8 mouse cellular contexts compared by ENCODE assay signal in the genomic region with DNA sequence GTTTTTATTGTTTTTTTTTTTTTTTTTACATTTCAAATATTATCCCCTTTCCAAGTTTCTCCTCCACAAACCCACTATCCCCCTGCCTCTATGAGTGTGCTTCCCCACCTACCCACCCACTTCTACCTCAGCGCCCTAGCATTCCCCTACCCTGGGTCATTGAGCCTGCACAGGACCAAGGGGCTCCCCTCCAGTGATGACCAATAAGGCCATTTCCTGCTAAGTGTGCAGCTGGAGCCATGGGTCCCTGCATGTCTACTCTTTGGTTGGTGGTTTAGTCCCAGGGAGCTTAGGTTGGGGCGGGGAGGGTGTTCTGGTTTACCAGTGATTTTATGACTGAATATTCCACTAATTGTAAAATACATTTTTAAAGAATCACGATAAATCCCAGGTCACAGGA. TPM values are rescaled to one million over a fixed set of nuclear protein-coding genes. Genes with fewer than 3 reads are reported as not detected.
DNase-seq lines count a peak whose midpoint lies in the region; ATAC-seq and TF ChIP-seq lines count a peak whose summit lies in the region.
"Not testable (repeated sequence)": the region's sequence is repeated elsewhere in the genome, so short reads cannot be mapped to it uniquely, and the experiment has no call there.

No protein-coding gene starts in this region.

- peak overlapping the region; percentile 65 for H3K9ac ChIP-seq in forebrain, embryonic 16.5 days (replicated peaks; ENCODE audit: low read depth, low read length)
- H3K9ac ChIP-seq in hindbrain, embryonic 11.5 days (ENCODE audit: low read depth, low read length) = peak overlapping the region; percentile 68; the same call in 1 of the 2 replicates
- H3K9ac ChIP-seq in liver, embryonic 16.5 days (ENCODE audit: low read depth, low read length) = peak overlapping the region; percentile 76
- H3K9ac ChIP-seq in midbrain, embryonic 15.5 days = peak overlapping the region; percentile 67
- H3K9ac ChIP-seq in stomach, embryonic 14.5 days (replicated peaks; ENCODE audit: low read depth, low read length) = 0 out of 2 replicates have a peak overlapping the region, but pooled peaks have one; percentile 38

- WGBS in forebrain, embryonic 16.5 days = 0% methylated on average over 3 of the region's 3 CpGs
- 2% methylated on average over 3 of the region's 3 CpGs for WGBS in hindbrain, embryonic 11.5 days
- WGBS in liver, embryonic 16.5 days (ENCODE audit: insufficient replicate concordance) = 4% methylated on average over 3 of the region's 3 CpGs
- 0% methylated on average over 3 of the region's 3 CpGs for WGBS in midbrain, embryonic 15.5 days
- WGBS in stomach, embryonic 14.5 days = 0% methylated on average over 3 of the region's 3 CpGs

- not testable (repeated sequence) for TF ChIP-seq POLR2A in cortical plate, adult 2 months (IDR thresholded peaks at IDR 0.05; ENCODE audit: extremely low read depth, insufficient read depth, low read length)

- H3K27me3 ChIP-seq in G1E (ENCODE audit: insufficient read depth, low read length); forebrain, embryonic 16.5 days (replicated peaks; ENCODE audit: control insufficient read depth, insufficient read depth, low read length); hindbrain, embryonic 11.5 days (ENCODE audit: control insufficient read depth, insufficient read depth, low read length); liver, embryonic 16.5 days (ENCODE audit: control insufficient read depth, insufficient read depth, low read depth, low read length); midbrain, embryonic 15.5 days (replicated peaks); stomach, embryonic 14.5 days (ENCODE audit: control insufficient read depth, insufficient read depth, low read length): not testable (repeated sequence)

- peak overlapping the region; percentile 27; the same call in 1 of the 2 replicates for H3K4me3 ChIP-seq in G1E (ENCODE audit: low read depth, low read length)
- H3K4me3 ChIP-seq in cortical plate, adult 2 months (ENCODE audit: insufficient read depth, low read length) = peak overlapping the region; percentile 74
- H3K4me3 ChIP-seq in forebrain, embryonic 16.5 days (replicated peaks; ENCODE audit: low read length) = peak overlapping the region; percentile 60
- H3K4me3 ChIP-seq in hindbrain, embryonic 11.5 days (ENCODE audit: low read depth, low read length) = peak overlapping the region; percentile 51
- peak overlapping the region; percentile 72 for H3K4me3 ChIP-seq in liver, embryonic 16.5 days (ENCODE audit: low read depth, low read length)
- peak overlapping the region; percentile 74 for H3K4me3 ChIP-seq in midbrain, embryonic 15.5 days
- H3K4me3 ChIP-seq in stomach, embryonic 14.5 days (ENCODE audit: low read depth, low read length) = peak overlapping the region; percentile 55

- H3K36me3 ChIP-seq in G1E (replicated peaks); forebrain, embryonic 16.5 days (ENCODE audit: control insufficient read depth, insufficient read depth); hindbrain, embryonic 11.5 days (ENCODE audit: control insufficient read depth, insufficient read depth, low read length); liver, embryonic 16.5 days (ENCODE audit: control insufficient read depth, insufficient read depth); midbrain, embryonic 15.5 days (replicated peaks); stomach, embryonic 14.5 days (ENCODE audit: control insufficient read depth, insufficient read depth, low read length): not testable (repeated sequence)

- H3K9me3 ChIP-seq in G1E (replicated peaks); forebrain, embryonic 16.5 days (ENCODE audit: control insufficient read depth, low read length); hindbrain, embryonic 11.5 days (ENCODE audit: control insufficient read depth, low read length); liver, embryonic 16.5 days (replicated peaks; ENCODE audit: control insufficient read depth, low read length); midbrain, embryonic 15.5 days; stomach, embryonic 14.5 days (ENCODE audit: control insufficient read depth, low read depth, low read length): not testable (repeated sequence)

- not testable (repeated sequence) for H3K27ac ChIP-seq in cortical plate, adult 2 months (ENCODE audit: insufficient read depth, low read length); forebrain, embryonic 16.5 days (ENCODE audit: low read length); liver, embryonic 16.5 days (ENCODE audit: low read length)
- H3K27ac ChIP-seq in hindbrain, embryonic 11.5 days (ENCODE audit: low read depth, low read length) = peak overlapping the region; percentile 62; the same call in 1 of the 2 replicates
- peak overlapping the region; percentile 80 for H3K27ac ChIP-seq in midbrain, embryonic 15.5 days
- 0 out of 2 replicates have a peak overlapping the region, but pooled peaks have one; percentile 63 for H3K27ac ChIP-seq in stomach, embryonic 14.5 days (ENCODE audit: low read length)

- peak overlapping the region; percentile 51 for H3K4me2 ChIP-seq in forebrain, embryonic 16.5 days (ENCODE audit: low read length)
- H3K4me2 ChIP-seq in hindbrain, embryonic 11.5 days (replicated peaks; ENCODE audit: low read depth, low read length) = peak overlapping the region; percentile 28
- peak overlapping the region; percentile 59 for H3K4me2 ChIP-seq in liver, embryonic 16.5 days (ENCODE audit: low read depth, low read length)
- H3K4me2 ChIP-seq in midbrain, embryonic 15.5 days = peak overlapping the region; percentile 56
- H3K4me2 ChIP-seq in stomach, embryonic 14.5 days (replicated peaks; ENCODE audit: low read depth, low read length) = peak overlapping the region; percentile 35

- DNase-seq in G1E (ENCODE audit: low spot score); hindbrain, embryonic 11.5 days (ENCODE audit: low spot score): not testable (repeated sequence)
- peak; percentile 7 for DNase-seq in kidney, postnatal 10 days

- not testable (repeated sequence) for TF ChIP-seq CTCF in G1E (IDR thresholded peaks at IDR 0.05; ENCODE audit: low read depth, low read length); cortical plate, adult 2 months (IDR thresholded peaks at IDR 0.05; ENCODE audit: extremely low read depth, insufficient read depth, low read length)

- ATAC-seq in G1E (ENCODE audit: extremely low read depth, insufficient number of reproducible peaks, low FRiP score, poor library complexity, severe bottlenecking) = not testable (repeated sequence)
- peak; percentile 68 for ATAC-seq in forebrain, embryonic 16.5 days
- ATAC-seq in hindbrain, embryonic 11.5 days (ENCODE audit: low FRiP score) = peak; percentile 86
- peak; percentile 50 for ATAC-seq in liver, embryonic 16.5 days (ENCODE audit: low read depth)
- peak; percentile 82 for ATAC-seq in midbrain, embryonic 15.5 days (replicated peaks)
- ATAC-seq in stomach, embryonic 14.5 days (ENCODE audit: insufficient number of reproducible peaks, insufficient read depth, low FRiP score, low read depth) = peak; percentile 74; the same call in 1 of the 2 replicates

- not testable (repeated sequence) for H3K4me1 ChIP-seq in G1E (ENCODE audit: insufficient read depth, low read depth, low read length); cortical plate, adult 2 months (ENCODE audit: control insufficient read depth, insufficient read depth, low read length); forebrain, embryonic 16.5 days (replicated peaks; ENCODE audit: control insufficient read depth, insufficient read depth, low read length); hindbrain, embryonic 11.5 days (replicated peaks; ENCODE audit: control insufficient read depth, insufficient read depth, low read length); liver, embryonic 16.5 days (ENCODE audit: control insufficient read depth, low read depth, low read length); midbrain, embryonic 15.5 days; stomach, embryonic 14.5 days (ENCODE audit: control insufficient read depth, insufficient read depth, low read length)

RNA-seq across cellular contexts. Expression of a gene that starts 0.4 kb away (rescaled TPM):
- total RNA-seq in G1E (2014; fragmentation: Nextera tagmentation) (67.7 and 70.1 TPM in 2 replicates), G1E (2017) (44.0 and 51.3 TPM in 2 replicates)
- 0.78 and 1.1 TPM in 2 replicates for polyA plus RNA-seq in G1E (2012)
- polyA plus RNA-seq in cortical plate, adult 2 months (2012; rRNA removed) = 8.6 and 9.0 TPM in 2 replicates
- 13.4 and 15.8 TPM in 2 replicates for polyA plus RNA-seq in forebrain, embryonic 16.5 days (2015; fragmentation: Nextera tagmentation; extraction: Ambion mirVana)
- polyA plus RNA-seq in hindbrain, embryonic 11.5 days (2014; fragmentation: Nextera tagmentation; extraction: Ambion mirVana) = 12.9 and 13.1 TPM in 2 replicates
- polyA plus RNA-seq in liver, embryonic 16.5 days (2015; fragmentation: Nextera tagmentation; extraction: Ambion mirVana) = 3.6 and 3.7 TPM in 2 replicates
- 9.9 and 12.4 TPM in 2 replicates for polyA plus RNA-seq in midbrain, embryonic 15.5 days (2015; fragmentation: Nextera tagmentation; extraction: Ambion mirVana)
- polyA plus RNA-seq in stomach, embryonic 14.5 days (2014; fragmentation: Nextera tagmentation; extraction: Ambion mirVana) = 15.3 and 15.5 TPM in 2 replicates

RNA-seq across cellular contexts. Expression of a gene that starts 47.0 kb away (rescaled TPM):
- total RNA-seq in G1E (2014; fragmentation: Nextera tagmentation) (23.7 and 33.4 TPM in 2 replicates), G1E (2017) (19.7 and 21.6 TPM in 2 replicates)
- 1.0 and 1.1 TPM in 2 replicates for polyA plus RNA-seq in G1E (2012)
- 7.2 and 7.9 TPM in 2 replicates for polyA plus RNA-seq in cortical plate, adult 2 months (2012; rRNA removed)
- 20.9 and 24.5 TPM in 2 replicates for polyA plus RNA-seq in forebrain, embryonic 16.5 days (2015; fragmentation: Nextera tagmentation; extraction: Ambion mirVana)
- polyA plus RNA-seq in hindbrain, embryonic 11.5 days (2014; fragmentation: Nextera tagmentation; extraction: Ambion mirVana) = 16.9 and 17.3 TPM in 2 replicates
- polyA plus RNA-seq in liver, embryonic 16.5 days (2015; fragmentation: Nextera tagmentation; extraction: Ambion mirVana) = 5.1 and 5.5 TPM in 2 replicates
- 12.2 and 12.6 TPM in 2 replicates for polyA plus RNA-seq in midbrain, embryonic 15.5 days (2015; fragmentation: Nextera tagmentation; extraction: Ambion mirVana)
- 14.6 and 15.7 TPM in 2 replicates for polyA plus RNA-seq in stomach, embryonic 14.5 days (2014; fragmentation: Nextera tagmentation; extraction: Ambion mirVana)

RNA-seq across cellular contexts. Expression of a gene that starts 47.0 kb away (rescaled TPM):
- total RNA-seq in G1E (2014; fragmentation: Nextera tagmentation) (18.5 and 27.5 TPM in 2 replicates), G1E (2017) (20.6 and 23.3 TPM in 2 replicates)
- 0.09 and 0.23 TPM in 2 replicates for polyA plus RNA-seq in G1E (2012)
- polyA plus RNA-seq in cortical plate, adult 2 months (2012; rRNA removed) = 3.9 and 4.5 TPM in 2 replicates
- polyA plus RNA-seq in forebrain, embryonic 16.5 days (2015; fragmentation: Nextera tagmentation; extraction: Ambion mirVana) = 9.7 and 10.2 TPM in 2 replicates
- polyA plus RNA-seq in hindbrain, embryonic 11.5 days (2014; fragmentation: Nextera tagmentation; extraction: Ambion mirVana) = 12.5 and 13.9 TPM in 2 replicates
- 4.4 and 4.6 TPM in 2 replicates for polyA plus RNA-seq in liver, embryonic 16.5 days (2015; fragmentation: Nextera tagmentation; extraction: Ambion mirVana)
- polyA plus RNA-seq in midbrain, embryonic 15.5 days (2015; fragmentation: Nextera tagmentation; extraction: Ambion mirVana) = 9.7 and 10.9 TPM in 2 replicates
- polyA plus RNA-seq in stomach, embryonic 14.5 days (2014; fragmentation: Nextera tagmentation; extraction: Ambion mirVana) = 11.1 and 13.4 TPM in 2 replicates
